Mouse (Mus musculus): ENCODE measurements around the gene Foxq1.

Foxq1 gene

GRCm38 (mm10) chr13:31572806-31573508 is 17.0 kb downstream of the Foxq1 start:
- DNase-seq (ENCODE audit: low spot score in 2 of 2), result no peak

GRCm38 (mm10) chr13:31574627-31575026 is 18.7 kb downstream of the Foxq1 start:
- DNase-seq (ENCODE audit: low spot score in 2 of 2), result no peak

- DNase-seq (ENCODE audit: low spot score in 2 of 2), result no peak
These were observed 20.8 kb downstream of the Foxq1 start for GRCm38 (mm10) chr13:31576696-31577095.

- no peak for DNase-seq (ENCODE audit: low spot score in 2 of 2)
These were observed 21.6 kb downstream of the Foxq1 start for GRCm38 (mm10) chr13:31577576-31577975.

- DNase-seq (ENCODE audit: low spot score in 2 of 2), result no peak
These were observed 22.5 kb downstream of the Foxq1 start for GRCm38 (mm10) chr13:31578389-31578788.

- no peak for DNase-seq (ENCODE audit: low spot score in 2 of 2)
These were observed 23.9 kb downstream of the Foxq1 start for GRCm38 (mm10) chr13:31579866-31580265.

- no peak for DNase-seq (ENCODE audit: low spot score in 2 of 2)
These were observed 31.4 kb downstream of the Foxq1 start for GRCm38 (mm10) chr13:31587341-31587740.

GRCm38 (mm10) chr13:31599576-31599975 is 43.6 kb downstream of the Foxq1 start:
- DNase-seq (ENCODE audit: low spot score in 2 of 2), result no peak

GRCm38 (mm10) chr13:31603964-31604363 is 48.0 kb downstream of the Foxq1 start:
- DNase-seq (ENCODE audit: low spot score in 2 of 2), result no peak

Measured in frontal cortex, postnatal 10 days (tissue).